Mouse (Mus musculus): ENCODE measurements at regions not wholly inside any gene's neighbourhood (a gene's known extent, or its start where the extent isn't known, plus 50 kb on each side); places are given as distances from the start of the nearest gene placed in this dataset.
A peak's percentile ranks its signal among the peaks of the same experiment; 100 is the strongest.
"Not testable (repeated sequence)": the region's sequence is repeated elsewhere in the genome, so short reads cannot be mapped to it uniquely, and the experiment has no call there.

GRCm38 (mm10) chr8:126772748-126773147 is 172.9 kb downstream of the Tomm20 start:
- DNase-seq = no peak

- DNase-seq = no peak
These were observed 173.4 kb downstream of the Tomm20 start for GRCm38 (mm10) chr8:126772194-126772593.

GRCm38 (mm10) chr8:126770374-126770773 is 175.3 kb downstream of the Tomm20 start:
- not testable (repeated sequence) for DNase-seq

- DNase-seq = no peak
These were observed 174.4 kb upstream of the Irf2bp2 start for GRCm38 (mm10) chr8:126768142-126768541.

- DNase-seq = no peak
These were observed 173.6 kb upstream of the Irf2bp2 start for GRCm38 (mm10) chr8:126767341-126767740.

- no peak for DNase-seq
These were observed 172.0 kb upstream of the Irf2bp2 start for GRCm38 (mm10) chr8:126765693-126766238.

GRCm38 (mm10) chr8:126763600-126763999 is 169.8 kb upstream of the Irf2bp2 start:
- peak; percentile 45 to 53 for DNase-seq

GRCm38 (mm10) chr8:126759711-126760110 is 165.9 kb upstream of the Irf2bp2 start:
- no peak for DNase-seq

- DNase-seq = no peak
These were observed 165.2 kb upstream of the Irf2bp2 start for GRCm38 (mm10) chr8:126758951-126759350.

GRCm38 (mm10) chr8:126757951-126758757 is 164.4 kb upstream of the Irf2bp2 start:
- peak; percentile 76 to 83 for DNase-seq

- DNase-seq = no peak
These were observed 162.7 kb upstream of the Irf2bp2 start for GRCm38 (mm10) chr8:126756300-126757097.

GRCm38 (mm10) chr8:126755669-126756068 is 161.9 kb upstream of the Irf2bp2 start:
- peak; percentile 45 to 46 for DNase-seq

- no peak for DNase-seq
These were observed 160.6 kb upstream of the Irf2bp2 start for GRCm38 (mm10) chr8:126754361-126754809.

GRCm38 (mm10) chr8:126753059-126753855 is 159.5 kb upstream of the Irf2bp2 start:
- DNase-seq = no peak

- no peak for DNase-seq
These were observed 157.8 kb upstream of the Irf2bp2 start for GRCm38 (mm10) chr8:126751416-126752140.

- DNase-seq = no peak
These were observed 152.4 kb upstream of the Irf2bp2 start for GRCm38 (mm10) chr8:126745992-126746775.

- DNase-seq = no peak
These were observed 151.1 kb upstream of the Irf2bp2 start for GRCm38 (mm10) chr8:126744747-126745382.

- DNase-seq = no peak
These were observed 149.5 kb upstream of the Irf2bp2 start for GRCm38 (mm10) chr8:126743296-126743695.

GRCm38 (mm10) chr8:126742081-126742480 is 148.3 kb upstream of the Irf2bp2 start:
- DNase-seq = no peak

GRCm38 (mm10) chr8:126741031-126741430 is 147.2 kb upstream of the Irf2bp2 start:
- peak; percentile 85 to 87 for DNase-seq

GRCm38 (mm10) chr8:126739768-126740167 is 146.0 kb upstream of the Irf2bp2 start:
- no peak for DNase-seq
